Mouse (Mus musculus): ENCODE results near the gene Plpp6. TPM values are rescaled to one million over a fixed set of nuclear protein-coding genes. Genes with fewer than 3 reads are reported as not detected.

The Plpp6 gene
- polyA plus RNA-seq, 1 experiment from 2014 or later, result 18.1 TPM

GRCm38 (mm10) chr19:29015410-29016203 is 51.9 kb downstream of the Plpp6 start:
- H3K9ac ChIP-seq (replicated peaks; ENCODE audit: low read depth, low read length), result no peak overlapping the region
- no peak overlapping the region for H3K4me3 ChIP-seq (ENCODE audit: low read depth, low read length)
- no peaks in the 10 kb centered on the region for H3K4me1 ChIP-seq (ENCODE audit: control insufficient read depth, insufficient read depth, low read length)
- H3K36me3 ChIP-seq (ENCODE audit: control insufficient read depth, insufficient read depth, low read length), result peaks cover 30% of the 10 kb centered on the region
- H3K9me3 ChIP-seq (ENCODE audit: control insufficient read depth, low read length), result no peaks in the 10 kb centered on the region
- no peak for ATAC-seq (ENCODE audit: low read depth)
- no peak overlapping the region for H3K4me2 ChIP-seq (ENCODE audit: low read depth, low read length)
- H3K27me3 ChIP-seq (ENCODE audit: control insufficient read depth, insufficient read depth, low read length), result no peaks in the 10 kb centered on the region
- no peak overlapping the region for H3K27ac ChIP-seq (ENCODE audit: low read depth, low read length)
- WGBS, result 79% methylated on average over 8 of the region's 8 CpGs

- Histone ChIP-seq H3K36me3 (ENCODE audit: control insufficient read depth, insufficient read depth, low read length) (peaks cover 32% of the 10 kb centered on the region), H3K4me2 (ENCODE audit: low read depth, low read length) (no peak overlapping the region), H3K27ac (ENCODE audit: low read depth, low read length) (no peak overlapping the region), H3K4me1 (ENCODE audit: control insufficient read depth, insufficient read depth, low read length) (no peaks in the 10 kb centered on the region), H3K9me3 (ENCODE audit: control insufficient read depth, low read length) (no peaks in the 10 kb centered on the region), H3K27me3 (ENCODE audit: control insufficient read depth, insufficient read depth, low read length) (no peaks in the 10 kb centered on the region), H3K4me3 (ENCODE audit: low read depth, low read length) (no peak overlapping the region), H3K9ac (replicated peaks; ENCODE audit: low read depth, low read length) (no peak overlapping the region)
- no peak for ATAC-seq (ENCODE audit: low read depth)
- WGBS, result 91% methylated on average over 5 of the region's 5 CpGs
Measured at GRCm38 (mm10) chr19:29016204-29016765, 52.5 kb downstream of the Plpp6 start.

Other genes starting within 250 kb of the Plpp6 start
- gene Slc1a1, start 128.9 kb upstream of the Plpp6 start, polyA plus RNA-seq (2014; fragmentation: Nextera tagmentation; extraction: Ambion mirVana), result 42.2 and 44.0 TPM in 2 replicates
- 1.4 and 1.5 TPM in 2 replicates for gene 4430402I18Rik, start 3.8 kb downstream of the Plpp6 start, polyA plus RNA-seq (2014; fragmentation: Nextera tagmentation; extraction: Ambion mirVana)
- gene Cdc37l1, start 26.4 kb downstream of the Plpp6 start, polyA plus RNA-seq (2014; fragmentation: Nextera tagmentation; extraction: Ambion mirVana), result 59.9 and 66.2 TPM in 2 replicates
- gene Ak3, start 84.0 kb downstream of the Plpp6 start, polyA plus RNA-seq (2014; fragmentation: Nextera tagmentation; extraction: Ambion mirVana), result 73.0 and 73.9 TPM in 2 replicates
- 36.0 and 36.1 TPM in 2 replicates for gene Rcl1, start 137.4 kb downstream of the Plpp6 start, polyA plus RNA-seq (2014; fragmentation: Nextera tagmentation; extraction: Ambion mirVana)

Measured in neural tube, embryonic 14.5 days (tissue).